Mouse (Mus musculus) hematopoietic stem cell, adult 5-6 weeks (primary cell): Measurements from ENCODE around the gene Sema5b. TPM values are rescaled to one million over a fixed set of nuclear protein-coding genes. Genes with fewer than 3 reads are reported as not detected.

ENCODE experiments used
- total RNA-seq: library from RNA; stranded (forward); fragments of 172-1452, 232-1000 nt; gene quantifications from 2 replicates; pipeline ENCODE4 v1.2.3, GENCODE M21; 2017

The Sema5b gene
- total RNA-seq, 1 experiment from 2014 or later: not detected

Other genes starting within 250 kb of the Sema5b start
- 11.2 and 14.9 TPM in 2 replicates for gene Sec22a, start 177.2 kb upstream of the Sema5b start, total RNA-seq
- gene Pdia5, start 50.3 kb upstream of the Sema5b start, total RNA-seq: 3.1 and 4.8 TPM in 2 replicates
- gene Dirc2, start 228.2 kb downstream of the Sema5b start, total RNA-seq: 7.9 and 10.0 TPM in 2 replicates
- 2.4 TPM in 2 replicates for gene Hspbap1, start 229.2 kb downstream of the Sema5b start, total RNA-seq